Mouse (Mus musculus): ENCODE data around the gene Pde1c. TPM values are rescaled to one million over a fixed set of nuclear protein-coding genes. Genes with fewer than 3 reads are reported as not detected.

Gene Pde1c
- polyA plus RNA-seq, 1 experiment from 2014 or later = 8.3 TPM

Small RNA genes within 50 kb of the gene (microRNA-seq; reads per million reads assigned to microRNA genes)
- not detected for gene Gm44413

Other genes with a start within 250 kb of the Pde1c start
- 85.7 and 86.6 TPM in 2 replicates for gene Lsm5, start 135.6 kb upstream of the Pde1c start, polyA plus RNA-seq (2015; fragmentation: Nextera tagmentation; extraction: Ambion mirVana)
- gene Avl9, start 145.8 kb upstream of the Pde1c start, polyA plus RNA-seq (2015; fragmentation: Nextera tagmentation; extraction: Ambion mirVana) = 20.2 and 22.5 TPM in 2 replicates
- 28.9 and 31.1 TPM in 2 replicates for gene Kbtbd2, start 228.7 kb upstream of the Pde1c start, polyA plus RNA-seq (2015; fragmentation: Nextera tagmentation; extraction: Ambion mirVana)

Measured in neural tube, embryonic 15.5 days (tissue).